Mouse (Mus musculus) stomach, embryonic 15.5 days (tissue): ENCODE measurements around the gene Rtp3. TPM values are rescaled to one million over a fixed set of nuclear protein-coding genes. Genes with fewer than 3 reads are reported as not detected.

Experiments
- ATAC-seq: fragments of 200-750 bp; cut with Nextera tagmentation; 2 replicates; pipeline ENCODE4 v1.8.0; 2017; ENCODE audit warnings: low read depth, moderate number of reproducible peaks, moderate TSS enrichment; ENCODE audit not compliant: insufficient read depth, low FRiP score
- H3K27ac ChIP-seq: fragments of 300-500 bp; sonication (generic); 2 replicates; pipeline ENCODE4 v1.5.1; 2015; ENCODE audit warnings: mild to moderate bottlenecking, inconsistent platforms
- H3K27me3 ChIP-seq: fragments of 300-500 bp; sonication (generic); replicated peaks from 2 replicates; pipeline ENCODE4 v1.6.1; 2015; ENCODE audit warnings: inconsistent platforms
- H3K36me3 ChIP-seq: fragments of 300-500 bp; sonication (generic); 2 replicates; pipeline ENCODE4 v1.6.1; 2015; ENCODE audit warnings: inconsistent platforms
- H3K4me1 ChIP-seq: fragments of 300-500 bp; sonication (generic); 2 replicates; pipeline ENCODE4 v1.6.1; 2015; ENCODE audit warnings: inconsistent platforms
- H3K4me2 ChIP-seq: fragments of 300-500 bp; sonication (generic); 2 replicates; pipeline ENCODE4 v1.6.1; 2015; ENCODE audit warnings: mild to moderate bottlenecking, inconsistent platforms
- H3K4me3 ChIP-seq: fragments of 300-500 bp; sonication (generic); replicated peaks from 2 replicates; pipeline ENCODE4 v1.5.1; 2015; ENCODE audit warnings: inconsistent platforms
- H3K9ac ChIP-seq: fragments of 300-500 bp; sonication (generic); 2 replicates; pipeline ENCODE4 v1.6.1; 2015; ENCODE audit warnings: inconsistent platforms
- H3K9me3 ChIP-seq: fragments of 300-500 bp; sonication (generic); 2 replicates; pipeline ENCODE4 v1.6.1; 2016; ENCODE audit warnings: inconsistent platforms
- WGBS: fragments of 180-500 bp; shearing (Covaris S2); methylation state at CpG from one replicate; pipeline ENCODE4 v1.1.7; 2015; 5-methylcytosine and 5-hydroxymethylcytosine counted together
- polyA plus RNA-seq: library from polyadenylated mRNA; unstranded; fragments of >200 nt; fragmentation: Nextera tagmentation; extraction: Ambion mirVana; gene quantifications from 2 replicates; pipeline ENCODE4 v1.2.1, GENCODE M21; 2015

The Rtp3 gene
- polyA plus RNA-seq, result 0.45 and 1.1 TPM in 2 replicates

- H3K9ac ChIP-seq, result no peak within 1 kb of the TSS
Measured at GRCm38 (mm10) chr9:110990204-110990603, at the start of gene Rtp3. Gene Rtp3, minus strand, starts transcription at chr9:110990583.

GRCm38 (mm10) chr9:111039966-111040365 is 49.6 kb upstream of the Rtp3 start:
- no peak for ATAC-seq
- no peak overlapping the region for H3K4me2 ChIP-seq
- 73% methylated on average over 4 of the region's 4 CpGs for WGBS
- no peaks in the 10 kb centered on the region for H3K36me3 ChIP-seq
- no peaks in the 10 kb centered on the region for H3K27me3 ChIP-seq
- no peaks in the 10 kb centered on the region for H3K4me1 ChIP-seq
- no peaks in the 10 kb centered on the region for H3K9me3 ChIP-seq
- no peak overlapping the region for H3K9ac ChIP-seq
- no peak overlapping the region for H3K4me3 ChIP-seq
- no peak overlapping the region for H3K27ac ChIP-seq

More at GRCm38 (mm10) chr9:110990204-110990603, at the start of gene Rtp3:
- Histone ChIP-seq H3K4me3 (no peak within 1 kb of the TSS), H3K27ac (no peak within 1 kb of the TSS), H3K4me2 (no peak within 1 kb of the TSS), H3K27me3 (no peaks in the 10 kb centered on the region), H3K9me3 (no peaks in the 10 kb centered on the region), H3K4me1 (0 out of 2 replicates have a peak, but pooled peaks cover 3% of the 10 kb centered on the region), H3K36me3 (no peaks in the 10 kb centered on the region)
- no peak for ATAC-seq
- 55% methylated on average over 6 of the region's 6 CpGs for WGBS

- no peaks in the 10 kb centered on the region for H3K36me3 ChIP-seq
- H3K9ac ChIP-seq, result no peak overlapping the region
- H3K4me3 ChIP-seq, result no peak overlapping the region
- H3K4me2 ChIP-seq, result no peak overlapping the region
- no peaks in the 10 kb centered on the region for H3K27me3 ChIP-seq
- 85% methylated on average over 4 of the region's 4 CpGs for WGBS
- no peaks in the 10 kb centered on the region for H3K4me1 ChIP-seq
- ATAC-seq, result no peak
- H3K27ac ChIP-seq, result no peak overlapping the region
- H3K9me3 ChIP-seq, result no peaks in the 10 kb centered on the region
Measured at GRCm38 (mm10) chr9:111033717-111034116, 43.3 kb upstream of the Rtp3 start.

- ATAC-seq, result no peak
- Histone ChIP-seq H3K9me3 (no peaks in the 10 kb centered on the region), H3K4me3 (no peak overlapping the region), H3K9ac (no peak overlapping the region), H3K27ac (no peak overlapping the region), H3K36me3 (no peaks in the 10 kb centered on the region), H3K4me2 (no peak overlapping the region), H3K4me1 (no peaks in the 10 kb centered on the region), H3K27me3 (no peaks in the 10 kb centered on the region)
- 86% methylated on average over 10 of the region's 10 CpGs for WGBS
Measured at GRCm38 (mm10) chr9:111026791-111027190, 36.4 kb upstream of the Rtp3 start.

GRCm38 (mm10) chr9:111019022-111019421 is 28.6 kb upstream of the Rtp3 start, which contains the start of gene Ltf:
Gene Ltf, plus strand, starts transcription at chr9:111019271.
- H3K4me2 ChIP-seq, result no peak within 1 kb of the TSS
- H3K9me3 ChIP-seq, result no peaks in the 10 kb centered on the region
- H3K9ac ChIP-seq, result no peak within 1 kb of the TSS
- WGBS, result 68% methylated on average over 5 of the region's 5 CpGs
- no peaks in the 10 kb centered on the region for H3K36me3 ChIP-seq
- ATAC-seq, result no peak
- H3K4me3 ChIP-seq, result no peak within 1 kb of the TSS
- H3K27me3 ChIP-seq, result no peaks in the 10 kb centered on the region
- no peaks in the 10 kb centered on the region for H3K4me1 ChIP-seq
- H3K27ac ChIP-seq, result no peak within 1 kb of the TSS

GRCm38 (mm10) chr9:111015658-111016057 is 25.3 kb upstream of the Rtp3 start:
- ATAC-seq, result no peak
- H3K27ac ChIP-seq, result no peak overlapping the region
- H3K9ac ChIP-seq, result no peak overlapping the region
- H3K27me3 ChIP-seq, result no peaks in the 10 kb centered on the region
- H3K4me1 ChIP-seq, result no peaks in the 10 kb centered on the region
- WGBS, result 85% methylated on average over 4 of the region's 4 CpGs
- H3K9me3 ChIP-seq, result no peaks in the 10 kb centered on the region
- no peaks in the 10 kb centered on the region for H3K36me3 ChIP-seq
- H3K4me2 ChIP-seq, result no peak overlapping the region
- no peak overlapping the region for H3K4me3 ChIP-seq

GRCm38 (mm10) chr9:111012041-111012440 is 21.7 kb upstream of the Rtp3 start:
- H3K4me3 ChIP-seq, result no peak overlapping the region
- no peak for ATAC-seq
- WGBS, result 65% methylated on average over 3 of the region's 3 CpGs
- no peak overlapping the region for H3K9ac ChIP-seq
- no peak overlapping the region for H3K4me2 ChIP-seq
- no peaks in the 10 kb centered on the region for H3K27me3 ChIP-seq
- H3K4me1 ChIP-seq, result no peaks in the 10 kb centered on the region
- H3K9me3 ChIP-seq, result no peaks in the 10 kb centered on the region
- no peak overlapping the region for H3K27ac ChIP-seq
- H3K36me3 ChIP-seq, result no peaks in the 10 kb centered on the region

- no peaks in the 10 kb centered on the region for H3K4me1 ChIP-seq
- no peak overlapping the region for H3K9ac ChIP-seq
- no peak overlapping the region for H3K4me3 ChIP-seq
- no peak overlapping the region for H3K27ac ChIP-seq
- H3K27me3 ChIP-seq, result no peaks in the 10 kb centered on the region
- H3K9me3 ChIP-seq, result no peaks in the 10 kb centered on the region
- no peak for ATAC-seq
- 74% methylated on average over 9 of the region's 9 CpGs for WGBS
- H3K4me2 ChIP-seq, result no peak overlapping the region
- H3K36me3 ChIP-seq, result no peaks in the 10 kb centered on the region
Measured at GRCm38 (mm10) chr9:111011550-111011949, 21.2 kb upstream of the Rtp3 start.

- no peak overlapping the region for H3K4me2 ChIP-seq
- H3K27ac ChIP-seq, result no peak overlapping the region
- H3K4me3 ChIP-seq, result no peak overlapping the region
- H3K27me3 ChIP-seq, result no peaks in the 10 kb centered on the region
- H3K9ac ChIP-seq, result no peak overlapping the region
- no peaks in the 10 kb centered on the region for H3K4me1 ChIP-seq
- 60% methylated on average over 3 of the region's 3 CpGs for WGBS
- no peak for ATAC-seq
- no peaks in the 10 kb centered on the region for H3K9me3 ChIP-seq
- H3K36me3 ChIP-seq, result no peaks in the 10 kb centered on the region
Measured at GRCm38 (mm10) chr9:111009763-111010162, 19.4 kb upstream of the Rtp3 start.

- H3K27me3 ChIP-seq, result no peaks in the 10 kb centered on the region
- H3K4me1 ChIP-seq, result no peaks in the 10 kb centered on the region
- H3K9me3 ChIP-seq, result no peaks in the 10 kb centered on the region
- no peak overlapping the region for H3K27ac ChIP-seq
- H3K36me3 ChIP-seq, result no peaks in the 10 kb centered on the region
- 95% methylated on average over 2 of the region's 2 CpGs for WGBS
- no peak for ATAC-seq
- no peak overlapping the region for H3K9ac ChIP-seq
- no peak overlapping the region for H3K4me3 ChIP-seq
- H3K4me2 ChIP-seq, result no peak overlapping the region
Measured at GRCm38 (mm10) chr9:111006544-111006943, 16.2 kb upstream of the Rtp3 start.

GRCm38 (mm10) chr9:111003279-111003678 is 12.9 kb upstream of the Rtp3 start:
- H3K9ac ChIP-seq, result no peak overlapping the region
- 86% methylated on average over 9 of the region's 9 CpGs for WGBS
- H3K27ac ChIP-seq, result no peak overlapping the region
- H3K4me2 ChIP-seq, result no peak overlapping the region
- ATAC-seq, result no peak
- H3K4me3 ChIP-seq, result no peak overlapping the region
- H3K36me3 ChIP-seq, result no peaks in the 10 kb centered on the region
- no peaks in the 10 kb centered on the region for H3K27me3 ChIP-seq
- no peaks in the 10 kb centered on the region for H3K9me3 ChIP-seq
- no peaks in the 10 kb centered on the region for H3K4me1 ChIP-seq

- no peak overlapping the region for H3K27ac ChIP-seq
- no peaks in the 10 kb centered on the region for H3K27me3 ChIP-seq
- 0 out of 2 replicates have a peak, but pooled peaks cover 3% of the 10 kb centered on the region for H3K4me1 ChIP-seq
- WGBS, result 68% methylated on average over 12 of the region's 12 CpGs
- H3K9me3 ChIP-seq, result no peaks in the 10 kb centered on the region
- ATAC-seq, result no peak
- no peak overlapping the region for H3K9ac ChIP-seq
- H3K36me3 ChIP-seq, result no peaks in the 10 kb centered on the region
- H3K4me2 ChIP-seq, result no peak overlapping the region
- no peak overlapping the region for H3K4me3 ChIP-seq
Measured at GRCm38 (mm10) chr9:111001621-111002020, 11.2 kb upstream of the Rtp3 start.

GRCm38 (mm10) chr9:110999856-111000255 is 9.5 kb upstream of the Rtp3 start:
- no peak for ATAC-seq
- H3K36me3 ChIP-seq, result no peaks in the 10 kb centered on the region
- no peaks in the 10 kb centered on the region for H3K9me3 ChIP-seq
- H3K27ac ChIP-seq, result no peak overlapping the region
- H3K27me3 ChIP-seq, result no peaks in the 10 kb centered on the region
- H3K4me1 ChIP-seq, result 0 out of 2 replicates have a peak, but pooled peaks cover 4% of the 10 kb centered on the region
- no peak overlapping the region for H3K9ac ChIP-seq
- H3K4me3 ChIP-seq, result no peak overlapping the region
- 66% methylated on average over 10 of the region's 10 CpGs for WGBS
- no peak overlapping the region for H3K4me2 ChIP-seq
